Mouse (Mus musculus) T-helper 2 cell (primary cell): ENCODE measurements around the gene Nkrf.
"Not testable (repeated sequence)": the region's sequence is repeated elsewhere in the genome, so short reads cannot be mapped to it uniquely, and the experiment has no call there.

Experiments used
- in situ Hi-C: fragments of 300-600 bp; cut with MboI, MseI; formaldehyde crosslinking; loops from one replicate; pipeline ENCODE4 v1.15.1; 2025; ENCODE audit warnings: high pct_unique_total_duplicates

The Nkrf gene

GRCm38 (mm10) chrX:36902321-36903114 is at the start of gene Nkrf:
Gene Nkrf, minus strand, starts transcription at chrX:36902899.
- in situ Hi-C loops, result no loop called here

GRCm38 (mm10) chrX:36941106-36941505 is 38.4 kb upstream of the Nkrf start:
- in situ Hi-C loops, result no loop called here

GRCm38 (mm10) chrX:36939806-36940413 is 37.2 kb upstream of the Nkrf start:
- in situ Hi-C loops, result no loop called here

GRCm38 (mm10) chrX:36935326-36935966 is 32.7 kb upstream of the Nkrf start:
- in situ Hi-C loops, result no loop called here

- in situ Hi-C loops, result no loop called here
Observed at GRCm38 (mm10) chrX:36930574-36930973, 27.9 kb upstream of the Nkrf start.

- in situ Hi-C loops, result no loop called here
Observed at GRCm38 (mm10) chrX:36929694-36930093, 27.0 kb upstream of the Nkrf start.

GRCm38 (mm10) chrX:36928791-36929190 is 26.1 kb upstream of the Nkrf start:
- in situ Hi-C loops, result no loop called here

- in situ Hi-C loops, result no loop called here
Observed at GRCm38 (mm10) chrX:36921346-36921745, 18.6 kb upstream of the Nkrf start.

GRCm38 (mm10) chrX:36917749-36918148 is 15.1 kb upstream of the Nkrf start:
- in situ Hi-C loops, result no loop called here

- in situ Hi-C loops, result no loop called here
Observed at GRCm38 (mm10) chrX:36911343-36911742, 8.6 kb upstream of the Nkrf start.

- in situ Hi-C loops, result no loop called here
Observed at GRCm38 (mm10) chrX:36906539-36906938, 3.8 kb upstream of the Nkrf start.

- in situ Hi-C loops, result no loop called here
Observed at GRCm38 (mm10) chrX:36903115-36903768, 543 bp upstream of the Nkrf start.

GRCm38 (mm10) chrX:36901655-36902054 is 1.0 kb downstream of the Nkrf start:
- in situ Hi-C loops, result no loop called here

GRCm38 (mm10) chrX:36898931-36899330 is 3.8 kb downstream of the Nkrf start:
- in situ Hi-C loops, result not testable (repeated sequence)

- in situ Hi-C loops, result no loop called here
Observed at GRCm38 (mm10) chrX:36884719-36885118, 18.0 kb downstream of the Nkrf start.

- in situ Hi-C loops, result no loop called here
Observed at GRCm38 (mm10) chrX:36874704-36875128, 28.0 kb downstream of the Nkrf start.

GRCm38 (mm10) chrX:36874178-36874696 is 28.5 kb downstream of the Nkrf start:
- in situ Hi-C loops, result no loop called here

- in situ Hi-C loops, result no loop called here
Observed at GRCm38 (mm10) chrX:36873765-36874164, 28.9 kb downstream of the Nkrf start, which contains the start of the genes Ube2a and C330007P06Rik. Gene Ube2a, plus strand, starts transcription at chrX:36873900. Gene C330007P06Rik, minus strand, starts transcription at chrX:36874111.

- in situ Hi-C loops, result no loop called here
Observed at GRCm38 (mm10) chrX:36870372-36870771, 32.3 kb downstream of the Nkrf start.

- in situ Hi-C loops, result no loop called here
Observed at GRCm38 (mm10) chrX:36864609-36865328, 37.9 kb downstream of the Nkrf start.
